Mouse (Mus musculus): ENCODE results near the gene Sparcl1. TPM values are rescaled to one million over a fixed set of nuclear protein-coding genes. Genes with fewer than 3 reads are reported as not detected.

The Sparcl1 gene
- polyA plus RNA-seq, 1 experiment from 2014 or later, result 61.9 TPM

DNA sequence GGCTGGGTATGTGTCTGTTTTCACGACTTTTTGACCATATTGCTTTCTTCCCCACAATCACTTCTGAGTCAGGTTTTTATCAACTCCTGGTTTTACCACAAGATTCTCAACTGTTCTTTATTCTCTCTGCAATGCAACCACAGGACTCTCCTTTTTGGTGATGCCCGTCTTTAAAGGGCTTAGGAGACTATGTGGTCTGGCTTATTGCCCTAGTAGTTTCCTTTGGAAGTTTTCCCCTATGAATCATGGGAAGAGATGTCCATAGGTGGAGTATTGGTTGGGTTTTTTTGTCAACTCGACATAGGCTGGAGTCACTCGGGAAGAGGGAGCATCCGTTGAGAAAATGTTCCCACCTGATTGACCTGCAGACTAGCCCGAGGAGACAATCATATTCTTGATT, 32.8 kb downstream of the Sparcl1 start:
- DNase-seq (ENCODE audit: low spot score), result no peak
- no peak for ATAC-seq (ENCODE audit: low FRiP score)
- Histone ChIP-seq H3K27ac (ENCODE audit: low read depth, low read length) (no peak overlapping the region), H3K4me2 (replicated peaks; ENCODE audit: low read depth, low read length) (no peak overlapping the region), H3K9me3 (ENCODE audit: control insufficient read depth, low read length) (no peaks in the 10 kb centered on the region), H3K4me3 (ENCODE audit: low read depth, low read length) (no peak overlapping the region), H3K36me3 (ENCODE audit: control insufficient read depth, insufficient read depth, low read length) (no peaks in the 10 kb centered on the region), H3K4me1 (replicated peaks; ENCODE audit: control insufficient read depth, insufficient read depth, low read length) (no peaks in the 10 kb centered on the region), H3K27me3 (ENCODE audit: control insufficient read depth, insufficient read depth, low read length) (no peaks in the 10 kb centered on the region), H3K9ac (ENCODE audit: low read depth, low read length) (no peak overlapping the region)
- WGBS, result 92% methylated on average over 6 of the region's 6 CpGs

- WGBS, result 95% methylated on average over 7 of the region's 7 CpGs
- Histone ChIP-seq H3K27ac (ENCODE audit: low read depth, low read length) (no peak within 1 kb of the TSS), H3K36me3 (ENCODE audit: control insufficient read depth, insufficient read depth, low read length) (no peaks in the 10 kb centered on the region), H3K4me1 (replicated peaks; ENCODE audit: control insufficient read depth, insufficient read depth, low read length) (0 out of 2 replicates have a peak, but pooled peaks cover under 1% of the 10 kb centered on the region), H3K9ac (ENCODE audit: low read depth, low read length) (no peak within 1 kb of the TSS), H3K4me3 (ENCODE audit: low read depth, low read length) (no peak within 1 kb of the TSS), H3K9me3 (ENCODE audit: control insufficient read depth, low read length) (no peaks in the 10 kb centered on the region), H3K4me2 (replicated peaks; ENCODE audit: low read depth, low read length) (no peak within 1 kb of the TSS), H3K27me3 (ENCODE audit: control insufficient read depth, insufficient read depth, low read length) (no peaks in the 10 kb centered on the region)
- no peak for DNase-seq (ENCODE audit: low spot score)
- ATAC-seq (ENCODE audit: low FRiP score), result no peak
Measured at GRCm38 (mm10) chr5:104077508-104077907, 36.0 kb downstream of the Sparcl1 start, which contains the start of gene Gm17660. Gene Gm17660 (minus strand): TSS chr5:104077608.

GRCm38 (mm10) chr5:104076361-104076760, 37.2 kb downstream of the Sparcl1 start:
- Histone ChIP-seq H3K4me1 (replicated peaks; ENCODE audit: control insufficient read depth, insufficient read depth, low read length) (0 out of 2 replicates have a peak, but pooled peaks cover 3% of the 10 kb centered on the region), H3K9ac (ENCODE audit: low read depth, low read length) (no peak overlapping the region), H3K9me3 (ENCODE audit: control insufficient read depth, low read length) (no peaks in the 10 kb centered on the region), H3K36me3 (ENCODE audit: control insufficient read depth, insufficient read depth, low read length) (no peaks in the 10 kb centered on the region), H3K4me3 (ENCODE audit: low read depth, low read length) (no peak overlapping the region), H3K4me2 (replicated peaks; ENCODE audit: low read depth, low read length) (no peak overlapping the region), H3K27me3 (ENCODE audit: control insufficient read depth, insufficient read depth, low read length) (no peaks in the 10 kb centered on the region), H3K27ac (ENCODE audit: low read depth, low read length) (no peak overlapping the region)
- DNase-seq (ENCODE audit: low spot score), result no peak
- WGBS, result 34% methylated on average over 10 of the region's 10 CpGs
- no peak for ATAC-seq (ENCODE audit: low FRiP score)

DNA sequence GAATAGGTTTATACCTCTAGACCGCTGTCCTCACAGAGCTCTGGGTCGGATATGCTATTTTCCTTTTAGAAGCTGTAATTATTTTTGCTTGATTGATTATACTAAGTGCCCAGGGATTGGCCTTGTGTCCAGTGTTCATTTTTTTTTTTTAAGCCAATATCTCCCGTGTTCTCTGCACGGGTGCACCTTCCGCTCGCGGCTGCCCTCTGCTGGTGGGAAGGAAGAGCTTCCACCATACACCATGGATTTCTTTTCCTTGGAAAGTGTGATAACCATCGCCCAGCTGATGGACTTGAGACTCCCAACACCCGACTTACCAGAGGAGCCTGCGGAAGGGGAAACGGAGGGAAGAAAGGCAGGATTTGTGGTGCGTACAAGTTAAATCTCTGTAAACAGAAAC, 39.1 kb downstream of the Sparcl1 start:
- Histone ChIP-seq H3K9ac (ENCODE audit: low read depth, low read length) (no peak overlapping the region), H3K27ac (ENCODE audit: low read depth, low read length) (no peak overlapping the region), H3K36me3 (ENCODE audit: control insufficient read depth, insufficient read depth, low read length) (no peaks in the 10 kb centered on the region), H3K27me3 (ENCODE audit: control insufficient read depth, insufficient read depth, low read length) (no peaks in the 10 kb centered on the region), H3K4me1 (replicated peaks; ENCODE audit: control insufficient read depth, insufficient read depth, low read length) (0 out of 2 replicates have a peak, but pooled peaks cover 3% of the 10 kb centered on the region), H3K4me2 (replicated peaks; ENCODE audit: low read depth, low read length) (no peak overlapping the region), H3K9me3 (ENCODE audit: control insufficient read depth, low read length) (no peaks in the 10 kb centered on the region), H3K4me3 (ENCODE audit: low read depth, low read length) (no peak overlapping the region)
- DNase-seq (ENCODE audit: low spot score) (peak; percentile 76), ATAC-seq (ENCODE audit: low FRiP score) (no peak)
- 34% methylated on average over 12 of the region's 12 CpGs for WGBS

DNA sequence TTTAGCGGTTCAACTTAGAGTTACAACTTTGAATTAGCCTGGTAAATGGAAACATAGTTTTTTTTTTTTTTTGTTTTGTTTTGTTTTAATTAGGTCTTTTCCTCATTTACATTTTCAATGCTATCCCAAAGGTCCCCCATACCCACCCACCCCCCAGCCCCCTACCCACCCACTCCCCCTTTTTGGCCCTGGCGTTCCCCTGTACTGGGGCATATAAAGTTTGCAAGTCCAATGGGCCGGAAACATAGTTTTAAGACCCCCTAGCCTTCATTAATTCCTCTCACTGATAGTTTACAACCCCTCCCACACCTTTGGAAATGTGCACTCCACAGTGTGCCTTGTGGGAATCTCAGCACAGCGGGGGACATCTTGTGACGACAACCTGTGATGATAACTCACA, 39.9 kb downstream of the Sparcl1 start:
- DNase-seq (ENCODE audit: low spot score) (no peak), ATAC-seq (ENCODE audit: low FRiP score) (peak; percentile 80)
- Histone ChIP-seq H3K4me1 (replicated peaks; ENCODE audit: control insufficient read depth, insufficient read depth, low read length) (0 out of 2 replicates have a peak, but pooled peaks cover 3% of the 10 kb centered on the region), H3K36me3 (ENCODE audit: control insufficient read depth, insufficient read depth, low read length) (no peaks in the 10 kb centered on the region), H3K27me3 (ENCODE audit: control insufficient read depth, insufficient read depth, low read length) (no peaks in the 10 kb centered on the region), H3K27ac (ENCODE audit: low read depth, low read length) (no peak overlapping the region), H3K9ac (ENCODE audit: low read depth, low read length) (no peak overlapping the region), H3K4me2 (replicated peaks; ENCODE audit: low read depth, low read length) (no peak overlapping the region), H3K9me3 (ENCODE audit: control insufficient read depth, low read length) (no peaks in the 10 kb centered on the region), H3K4me3 (ENCODE audit: low read depth, low read length) (no peak overlapping the region)
- WGBS, result 74% methylated on average over 5 of the region's 5 CpGs

DNA sequence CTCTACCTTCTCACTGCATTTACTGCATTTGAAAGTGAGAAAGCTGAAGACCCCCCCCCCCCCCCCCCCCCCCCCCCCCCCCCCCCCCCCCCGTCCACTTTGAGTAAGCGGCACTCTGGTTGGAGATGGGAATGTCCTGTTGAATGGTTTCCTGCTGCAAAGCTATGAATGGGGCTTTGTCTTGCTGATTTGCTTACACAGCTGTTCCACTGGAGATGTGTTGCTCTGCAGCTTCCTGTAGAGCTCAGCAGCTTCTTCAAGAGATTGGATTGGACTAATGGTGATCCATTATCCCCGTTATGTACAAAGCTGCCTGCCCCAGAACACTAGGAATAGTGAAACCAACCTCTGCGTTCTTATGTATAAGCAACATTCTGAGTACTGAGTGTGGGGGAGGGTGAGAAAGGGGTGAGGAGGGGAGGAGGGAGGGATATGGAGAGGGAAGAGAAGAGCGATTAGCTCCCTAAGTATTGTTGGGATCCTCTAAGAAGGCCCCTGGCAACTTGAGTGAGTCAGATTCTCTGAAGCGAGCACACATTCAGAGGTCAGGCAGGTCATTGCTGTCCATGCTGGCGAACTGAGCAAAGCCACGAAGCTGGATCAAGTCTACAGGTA, 41.2 kb downstream of the Sparcl1 start:
- DNase-seq (ENCODE audit: low spot score), result peak; percentile 71
- Histone ChIP-seq H3K27ac (ENCODE audit: low read depth, low read length) (peak overlapping the region; percentile 69), H3K9me3 (ENCODE audit: control insufficient read depth, low read length) (no peaks in the 10 kb centered on the region), H3K4me1 (replicated peaks; ENCODE audit: control insufficient read depth, insufficient read depth, low read length) (0 out of 2 replicates have a peak, but pooled peaks cover 3% of the 10 kb centered on the region), H3K9ac (ENCODE audit: low read depth, low read length) (no peak overlapping the region), H3K27me3 (ENCODE audit: control insufficient read depth, insufficient read depth, low read length) (no peaks in the 10 kb centered on the region), H3K36me3 (ENCODE audit: control insufficient read depth, insufficient read depth, low read length) (no peaks in the 10 kb centered on the region), H3K4me3 (ENCODE audit: low read depth, low read length) (no peak overlapping the region), H3K4me2 (replicated peaks; ENCODE audit: low read depth, low read length) (0 out of 2 replicates have a peak overlapping the region, but pooled peaks have one; percentile 19)
- peak; percentile 93 for ATAC-seq (ENCODE audit: low FRiP score)
- 0% methylated on average over 6 of the region's 8 CpGs for WGBS

- H3K4me3 ChIP-seq (ENCODE audit: low read depth, low read length), result no peak overlapping the region
- WGBS, result 78% methylated on average over 4 of the region's 4 CpGs
- no peaks in the 10 kb centered on the region for H3K9me3 ChIP-seq (ENCODE audit: control insufficient read depth, low read length)
- no peak overlapping the region for H3K9ac ChIP-seq (ENCODE audit: low read depth, low read length)
- no peak overlapping the region for H3K27ac ChIP-seq (ENCODE audit: low read depth, low read length)
- no peak overlapping the region for H3K4me2 ChIP-seq (replicated peaks; ENCODE audit: low read depth, low read length)
- H3K27me3 ChIP-seq (ENCODE audit: control insufficient read depth, insufficient read depth, low read length), result no peaks in the 10 kb centered on the region
- DNase-seq (ENCODE audit: low spot score) (no peak), ATAC-seq (ENCODE audit: low FRiP score) (no peak)
- 0 out of 2 replicates have a peak, but pooled peaks cover 3% of the 10 kb centered on the region for H3K4me1 ChIP-seq (replicated peaks; ENCODE audit: control insufficient read depth, insufficient read depth, low read length)
- H3K36me3 ChIP-seq (ENCODE audit: control insufficient read depth, insufficient read depth, low read length), result no peaks in the 10 kb centered on the region
Measured at GRCm38 (mm10) chr5:104071048-104071447, 42.5 kb downstream of the Sparcl1 start.

GRCm38 (mm10) chr5:104068751-104069150, 44.8 kb downstream of the Sparcl1 start:
- no peaks in the 10 kb centered on the region for H3K9me3 ChIP-seq (ENCODE audit: control insufficient read depth, low read length)
- WGBS, result 87% methylated on average over 7 of the region's 7 CpGs
- no peak overlapping the region for H3K9ac ChIP-seq (ENCODE audit: low read depth, low read length)
- no peak overlapping the region for H3K4me2 ChIP-seq (replicated peaks; ENCODE audit: low read depth, low read length)
- no peak overlapping the region for H3K4me3 ChIP-seq (ENCODE audit: low read depth, low read length)
- 0 out of 2 replicates have a peak, but pooled peaks cover 3% of the 10 kb centered on the region for H3K4me1 ChIP-seq (replicated peaks; ENCODE audit: control insufficient read depth, insufficient read depth, low read length)
- H3K36me3 ChIP-seq (ENCODE audit: control insufficient read depth, insufficient read depth, low read length), result no peaks in the 10 kb centered on the region
- no peaks in the 10 kb centered on the region for H3K27me3 ChIP-seq (ENCODE audit: control insufficient read depth, insufficient read depth, low read length)
- peak; percentile 50 for DNase-seq (ENCODE audit: low spot score)
- no peak for ATAC-seq (ENCODE audit: low FRiP score)
- no peak overlapping the region for H3K27ac ChIP-seq (ENCODE audit: low read depth, low read length)
